Mouse (Mus musculus) CD4-positive, CD25-positive, alpha-beta regulatory T cell, adult 4 months (primary cell): ENCODE results near the gene Aebp2. TPM values are rescaled to one million over a fixed set of nuclear protein-coding genes. Genes with fewer than 3 reads are reported as not detected.
"Not testable (repeated sequence)": the region's sequence is repeated elsewhere in the genome, so short reads cannot be mapped to it uniquely, and the experiment has no call there.

Source experiments
- ATAC-seq: one replicate; pipeline ENCODE4 v1.8.0; 2017
- polyA plus RNA-seq, 2 experiments: library from polyadenylated mRNA; unstranded; fragments of 100-300 nt; shearing (Covaris generic); gene quantifications; one replicate each; pipeline ENCODE4 v1.2.1; 2017

Gene Aebp2
- polyA plus RNA-seq, 2 experiments from 2014 or later: 23.8 to 39.0 TPM

DNA sequence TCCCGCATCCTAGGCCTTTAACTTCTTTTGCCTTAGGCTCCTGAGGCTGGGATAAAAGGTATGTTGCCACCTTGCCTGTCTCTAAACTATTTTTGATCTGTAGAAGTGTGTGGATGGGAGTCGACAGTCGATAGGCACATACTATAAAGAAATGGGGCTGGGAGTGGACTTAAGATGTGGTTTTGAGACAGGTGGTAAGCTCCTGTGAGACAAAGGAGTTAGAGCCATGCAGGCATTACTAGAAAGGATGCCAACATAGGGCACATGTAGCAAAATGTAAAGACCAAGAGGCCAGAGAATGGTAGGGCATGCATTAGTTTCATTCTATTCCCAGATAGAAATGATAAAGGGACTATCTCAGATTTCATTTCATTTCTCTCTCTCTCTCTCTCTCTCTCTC, 34.5 kb downstream of the Aebp2 start:
- ATAC-seq: no peak

DNA sequence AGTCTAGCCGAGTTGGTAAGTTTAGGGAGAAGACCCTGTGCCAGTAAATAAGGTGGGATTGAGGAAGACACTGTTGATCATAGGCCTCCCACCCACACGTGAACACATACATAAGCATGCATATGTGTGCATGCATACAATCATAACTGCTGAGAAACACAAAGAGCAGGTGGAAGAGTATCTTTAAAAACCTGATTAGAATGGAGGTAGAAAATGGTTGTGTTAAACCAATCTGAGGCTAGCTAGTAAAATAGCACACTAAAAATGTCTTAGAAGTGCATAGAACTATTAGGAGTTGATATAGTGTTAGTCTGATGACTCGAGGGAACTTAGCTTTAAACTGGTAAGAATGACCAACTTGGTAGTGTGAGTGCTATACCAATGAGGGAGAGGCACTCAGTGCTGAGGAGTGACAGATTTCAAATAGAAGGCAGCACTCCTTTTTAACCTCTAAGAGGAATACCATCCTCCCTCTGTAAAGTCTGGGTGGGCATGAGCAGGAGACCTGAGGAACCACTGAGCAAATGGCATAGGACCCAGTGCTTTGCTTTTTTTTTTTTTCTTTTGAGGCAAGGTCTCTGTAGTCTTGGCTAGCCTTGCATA, 35.6 kb downstream of the Aebp2 start:
- no peak for ATAC-seq

DNA sequence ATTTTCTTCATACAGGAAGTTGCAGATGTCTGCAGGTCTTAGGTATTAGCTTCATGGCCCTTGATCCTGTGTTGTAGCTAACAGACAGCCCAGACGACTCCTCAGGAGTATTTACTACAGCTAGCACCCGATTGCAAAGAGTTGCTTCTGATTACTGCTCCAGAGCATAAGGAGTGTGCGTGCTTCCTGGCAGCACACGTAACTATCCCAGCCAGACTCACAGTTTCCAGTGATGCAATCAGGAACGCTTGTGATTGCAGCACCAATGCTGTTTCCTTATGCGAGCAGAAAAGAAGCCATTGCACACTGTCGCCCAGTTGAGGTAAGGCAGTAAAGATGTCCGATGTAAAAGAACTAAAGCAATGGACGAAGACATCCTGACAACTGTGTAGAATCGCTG, 38.6 kb downstream of the Aebp2 start:
- ATAC-seq: no peak

DNA sequence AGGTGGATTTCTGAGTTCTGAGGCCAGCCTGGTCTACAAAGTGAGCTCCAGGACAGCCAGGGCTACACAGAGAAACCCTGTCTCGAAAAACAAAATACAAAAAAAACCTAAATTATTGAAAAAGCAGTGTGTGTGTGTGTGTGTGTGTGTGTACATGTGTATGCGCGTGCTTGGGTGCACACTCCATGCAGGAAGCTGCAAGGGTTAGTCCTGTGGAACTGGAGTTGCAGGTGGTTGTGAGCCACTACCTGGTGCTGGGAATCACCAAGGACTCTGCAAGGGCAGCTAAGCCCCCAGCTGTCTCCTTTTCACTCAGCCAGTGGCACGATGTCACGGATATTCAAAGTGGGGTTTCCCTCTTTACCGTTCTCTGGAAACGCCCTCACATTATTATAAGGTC, 39.3 kb downstream of the Aebp2 start:
- peak; percentile 45 for ATAC-seq

DNA sequence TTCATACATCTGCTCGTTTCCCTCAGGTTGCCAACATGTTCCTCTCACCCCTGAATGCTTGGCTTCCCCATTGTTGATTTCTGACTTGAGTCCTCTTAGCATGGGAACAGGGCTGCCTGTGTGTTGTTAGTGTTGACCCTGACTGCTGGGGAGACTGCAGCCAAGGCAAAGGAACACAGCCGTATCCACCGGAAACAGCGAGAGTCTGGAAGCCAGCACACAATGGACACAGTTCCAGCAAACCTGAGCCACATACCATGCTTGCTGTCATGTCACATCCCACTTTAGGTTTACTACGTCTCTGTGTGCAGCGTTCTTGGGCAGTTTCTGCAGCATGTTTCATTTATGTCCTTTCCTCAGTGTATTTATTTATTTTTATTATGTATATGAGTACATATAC, 39.8 kb downstream of the Aebp2 start:
- no peak for ATAC-seq

DNA sequence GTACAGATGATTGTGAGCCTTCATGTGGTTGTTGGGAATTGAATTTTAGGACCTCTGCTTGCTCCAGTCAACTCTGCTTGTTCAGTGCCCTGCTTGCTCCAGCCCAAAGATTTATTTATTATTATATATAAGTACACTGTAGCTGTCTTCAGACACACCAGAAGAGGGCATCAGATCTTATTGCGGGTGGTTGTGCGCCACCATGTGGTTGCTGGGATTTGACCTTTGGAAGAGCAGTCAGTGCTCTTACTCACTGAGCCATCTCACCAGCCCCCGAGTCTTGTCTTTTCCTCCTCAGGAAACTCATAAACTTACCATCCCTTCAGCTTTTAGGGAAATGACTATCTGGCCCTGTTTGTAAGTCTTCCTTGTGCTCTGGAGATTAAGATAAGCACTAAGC, 40.2 kb downstream of the Aebp2 start:
- not testable (repeated sequence) for ATAC-seq

DNA sequence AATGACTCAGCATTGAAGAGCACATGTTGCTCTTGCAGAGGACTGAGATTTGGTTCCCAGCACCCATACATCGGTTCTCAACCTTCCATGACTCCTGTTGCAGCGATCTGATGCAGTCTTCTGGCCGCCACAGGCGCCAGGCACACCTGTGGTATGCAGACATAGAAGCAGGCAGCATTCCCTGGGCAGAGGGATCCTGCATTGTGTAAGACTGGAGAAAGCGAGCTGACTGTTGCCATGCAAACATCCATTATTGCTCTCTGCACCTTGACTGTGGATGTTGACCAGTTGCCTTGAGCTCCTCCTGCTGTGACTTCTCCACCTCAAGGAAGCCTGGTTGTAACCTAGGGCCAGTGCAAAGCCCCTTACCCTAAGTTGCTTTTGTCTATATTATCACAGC, 42.1 kb downstream of the Aebp2 start:
- no peak for ATAC-seq

DNA sequence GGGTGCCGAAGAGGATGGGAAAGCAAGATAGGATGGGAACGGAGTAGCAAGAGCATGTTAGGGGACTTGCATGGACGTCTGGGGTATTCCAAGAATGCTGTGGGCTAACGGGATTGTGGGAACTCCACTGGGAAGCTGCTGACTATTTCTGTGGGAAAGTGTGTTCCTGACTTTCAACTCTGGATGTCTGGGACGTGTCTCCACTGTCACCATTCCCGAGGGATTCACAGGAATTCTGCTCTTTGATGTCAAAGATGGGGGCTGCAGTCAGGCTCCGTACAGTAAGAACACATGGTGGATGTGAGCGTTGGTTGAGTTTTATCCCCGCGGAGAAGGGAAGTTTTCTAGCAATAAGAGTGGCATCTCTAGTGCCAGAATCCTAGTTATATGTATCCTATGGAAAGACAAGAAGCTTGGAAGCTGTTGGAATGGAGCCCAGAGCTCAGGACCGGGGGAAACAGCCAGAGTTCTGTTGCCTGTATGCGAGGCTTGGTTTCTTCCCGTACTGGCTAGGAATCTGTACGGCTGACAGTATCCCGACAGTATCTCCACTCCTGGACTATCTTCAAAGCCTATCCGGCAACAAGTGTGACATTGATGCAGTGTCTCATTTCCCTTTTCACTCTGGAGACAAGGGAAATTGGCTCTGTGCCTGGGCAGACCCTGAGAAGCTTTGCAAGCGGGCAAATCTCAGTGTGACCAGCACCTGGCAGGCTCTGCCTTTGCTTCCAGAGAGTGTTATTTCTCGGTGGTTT, 44.2 kb downstream of the Aebp2 start:
- ATAC-seq: no peak

DNA sequence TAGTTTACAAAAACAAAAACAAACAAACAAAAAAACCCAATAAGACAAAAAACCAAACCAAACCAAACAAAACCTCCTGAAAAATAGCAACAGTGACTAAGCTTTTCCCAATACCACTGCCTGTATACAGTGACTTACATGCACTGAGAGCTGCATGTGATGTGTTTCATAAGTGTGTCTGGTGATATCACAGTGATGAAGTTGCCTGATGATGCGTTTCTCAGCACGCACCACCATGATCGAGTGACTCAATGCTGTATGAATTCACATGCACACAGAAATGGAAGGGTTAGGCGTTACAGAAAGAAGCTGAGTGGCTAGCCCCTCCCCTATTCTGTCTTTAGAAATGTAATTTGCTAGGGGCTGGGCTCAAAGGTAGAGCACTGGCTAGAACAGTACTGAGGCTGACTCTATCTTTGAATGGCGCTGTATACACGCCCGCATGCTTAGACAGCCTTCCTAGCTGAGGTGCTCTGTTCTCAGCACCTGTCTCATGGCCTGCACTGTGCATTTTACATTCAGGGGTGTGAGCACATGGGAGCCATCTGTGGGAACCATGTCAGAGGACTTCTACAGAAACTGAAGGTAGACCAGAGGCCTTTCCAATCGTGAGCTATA, 44.9 kb downstream of the Aebp2 start:
- no peak for ATAC-seq

DNA sequence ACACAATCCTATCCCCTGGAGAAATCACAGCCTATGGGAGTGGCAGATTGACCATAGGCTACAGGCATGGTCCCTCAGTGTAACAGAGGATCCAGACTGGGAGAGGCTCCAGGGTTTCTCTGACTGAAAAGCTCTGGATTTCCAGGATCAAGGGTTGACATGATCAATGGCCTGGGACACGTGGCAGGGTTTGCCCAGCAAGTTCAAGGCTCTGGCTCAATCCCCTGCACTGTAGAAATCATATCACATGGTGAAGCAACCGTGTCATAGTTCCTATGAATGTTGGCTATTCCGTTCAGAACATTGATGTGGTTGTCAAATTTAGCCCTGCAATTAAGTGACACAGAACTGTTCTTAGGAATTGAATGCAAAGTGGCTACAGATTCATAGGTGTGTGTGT, 52.0 kb downstream of the Aebp2 start:
- no peak for ATAC-seq

DNA sequence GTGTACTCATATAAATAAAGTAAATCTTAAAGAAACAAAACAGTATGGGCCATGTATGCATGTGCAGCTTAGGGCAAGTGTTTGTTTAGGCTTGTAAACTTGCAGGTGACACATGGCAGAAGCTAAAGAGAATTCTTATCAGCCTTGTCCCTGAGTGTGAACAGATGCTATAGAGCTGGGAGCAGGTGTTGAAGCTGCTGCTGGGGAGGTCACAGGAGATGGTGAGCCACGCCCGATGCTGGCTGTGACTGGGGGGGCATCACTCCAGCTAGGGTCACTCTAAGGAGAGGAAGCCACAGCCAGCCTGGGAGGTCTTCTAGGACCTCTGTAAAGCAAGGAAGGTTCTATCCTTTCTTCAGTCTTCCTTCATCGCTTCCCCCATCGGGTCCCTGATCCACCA, 53.6 kb downstream of the Aebp2 start:
- no peak for ATAC-seq

DNA sequence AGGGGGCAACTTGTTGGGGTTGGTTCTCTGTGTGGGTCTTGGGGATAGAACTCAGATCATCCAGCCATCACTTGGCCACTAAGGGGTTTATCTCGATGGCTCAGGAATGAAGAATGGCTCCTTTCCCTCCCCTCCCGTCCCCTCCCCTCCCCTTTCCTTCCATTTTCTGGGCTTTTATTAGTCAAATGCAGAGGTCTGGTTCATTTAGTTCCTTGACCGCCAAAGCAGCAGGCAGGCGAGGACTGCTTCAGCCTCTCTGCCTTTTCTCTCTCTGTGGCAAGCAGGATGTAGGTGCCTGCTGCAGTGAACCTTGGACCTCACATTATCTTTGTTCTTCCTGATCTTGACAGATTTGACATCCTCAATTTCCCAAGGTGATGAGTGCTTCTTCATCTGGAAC, 54.6 kb downstream of the Aebp2 start:
- ATAC-seq: no peak

DNA sequence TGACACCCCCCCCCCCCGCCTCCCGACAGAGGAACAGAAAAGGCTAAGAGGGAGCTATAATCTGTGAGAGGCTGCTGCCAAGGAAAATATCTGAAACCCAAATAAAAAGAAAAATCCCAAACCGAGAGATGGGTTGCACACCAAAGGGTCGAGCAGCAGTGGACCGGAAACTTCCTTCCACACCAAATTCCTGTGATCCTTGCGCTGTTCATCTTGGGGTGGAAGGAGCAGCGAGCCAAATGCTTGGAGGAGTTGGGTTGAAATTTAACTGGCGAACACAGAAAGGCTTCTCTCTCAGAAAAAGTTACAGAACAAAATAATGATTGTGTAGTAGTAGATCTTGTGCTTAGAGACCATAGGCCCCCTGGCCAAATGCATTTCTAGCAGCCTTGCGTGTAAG, 55.5 kb downstream of the Aebp2 start:
- ATAC-seq: no peak

DNA sequence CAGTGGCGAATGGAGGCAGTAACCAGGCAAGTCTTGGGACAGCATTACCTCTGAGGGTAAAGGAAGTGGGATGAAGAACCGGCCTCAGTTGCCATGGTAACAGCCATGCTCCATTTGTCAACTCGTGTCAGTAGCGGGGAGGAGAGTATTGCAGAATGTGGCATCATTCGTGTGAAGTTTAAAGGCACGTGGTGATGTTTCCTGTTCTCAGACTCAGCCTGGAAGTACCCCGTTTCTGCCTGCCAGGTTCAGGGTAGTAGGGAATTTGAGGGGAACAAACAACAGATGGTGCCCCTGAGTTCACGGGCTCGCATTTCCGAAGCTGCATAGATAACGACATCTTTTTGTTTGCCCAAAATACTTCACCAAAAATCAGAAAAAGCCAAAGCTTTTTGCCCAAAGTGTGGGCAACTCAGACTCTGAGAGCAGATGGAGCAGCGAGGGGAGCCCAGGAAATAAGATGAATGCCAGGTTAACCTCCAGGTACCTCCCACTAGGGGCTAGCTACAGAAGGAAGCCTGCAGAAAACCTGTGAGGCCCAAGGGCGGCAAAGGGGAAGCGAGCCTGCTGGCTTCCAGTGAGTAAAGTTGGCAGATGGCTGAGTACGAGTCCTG, 56.3 kb downstream of the Aebp2 start:
- peak; percentile 91 for ATAC-seq

DNA sequence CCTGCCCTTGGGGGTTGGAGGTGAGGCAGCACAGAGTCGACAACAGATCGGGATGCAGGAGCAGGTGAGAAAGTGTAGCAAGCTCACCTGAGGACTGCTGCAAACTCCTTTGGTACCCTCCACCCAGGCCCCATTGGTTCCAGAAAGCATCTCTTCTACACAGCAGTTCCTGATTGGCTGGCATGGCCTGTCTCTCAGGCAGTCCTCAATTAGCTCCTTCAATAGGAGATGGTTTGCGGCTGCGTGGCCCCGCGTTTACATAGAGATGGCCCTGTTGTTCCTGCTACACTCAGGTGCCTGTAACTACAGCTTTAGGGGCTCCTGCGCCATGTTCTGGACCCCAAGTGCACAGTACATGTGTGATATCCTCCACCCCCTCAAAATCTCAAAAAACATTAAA, 58.2 kb downstream of the Aebp2 start:
- ATAC-seq: no peak

DNA sequence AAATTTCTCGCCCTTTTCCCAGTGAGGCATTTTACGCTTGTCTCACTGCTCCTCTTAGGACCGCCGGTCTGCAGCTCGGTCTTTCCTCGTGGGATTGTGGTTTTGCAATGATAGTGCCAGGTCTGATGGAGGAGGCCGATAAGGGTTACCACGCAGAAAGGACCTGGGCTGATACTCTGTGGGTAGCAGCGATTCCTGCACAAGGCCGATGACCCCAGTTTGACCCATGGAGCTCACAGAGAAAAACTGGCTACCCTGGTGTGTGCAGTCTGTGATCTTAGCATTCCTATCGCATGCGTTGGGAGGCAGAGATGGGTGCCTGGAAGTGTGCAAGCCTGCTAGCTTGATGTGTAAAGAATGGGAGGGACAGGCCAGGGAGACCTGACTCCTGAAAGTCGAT, 60.4 kb downstream of the Aebp2 start:
- ATAC-seq: no peak

DNA sequence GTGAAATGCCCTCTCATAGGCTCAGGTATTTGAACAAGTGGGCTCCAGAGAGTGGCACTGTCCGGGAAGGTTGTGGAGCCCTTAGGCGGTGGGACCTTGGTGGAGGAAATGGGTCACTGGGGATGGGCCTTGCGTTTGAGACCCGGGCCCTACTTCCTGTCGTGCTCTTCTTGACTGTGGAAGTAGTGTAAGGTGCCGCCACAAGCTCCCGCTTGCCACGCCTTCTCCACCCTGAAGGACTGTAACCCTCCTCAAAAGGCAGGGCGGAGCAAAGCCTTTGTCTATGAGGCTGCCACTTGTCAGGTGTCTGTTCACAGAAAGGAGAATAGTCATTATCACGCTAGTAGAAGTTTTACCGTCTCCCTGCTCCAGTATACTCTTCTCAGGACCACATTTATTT, 61.9 kb downstream of the Aebp2 start:
- ATAC-seq: peak; percentile 49

DNA sequence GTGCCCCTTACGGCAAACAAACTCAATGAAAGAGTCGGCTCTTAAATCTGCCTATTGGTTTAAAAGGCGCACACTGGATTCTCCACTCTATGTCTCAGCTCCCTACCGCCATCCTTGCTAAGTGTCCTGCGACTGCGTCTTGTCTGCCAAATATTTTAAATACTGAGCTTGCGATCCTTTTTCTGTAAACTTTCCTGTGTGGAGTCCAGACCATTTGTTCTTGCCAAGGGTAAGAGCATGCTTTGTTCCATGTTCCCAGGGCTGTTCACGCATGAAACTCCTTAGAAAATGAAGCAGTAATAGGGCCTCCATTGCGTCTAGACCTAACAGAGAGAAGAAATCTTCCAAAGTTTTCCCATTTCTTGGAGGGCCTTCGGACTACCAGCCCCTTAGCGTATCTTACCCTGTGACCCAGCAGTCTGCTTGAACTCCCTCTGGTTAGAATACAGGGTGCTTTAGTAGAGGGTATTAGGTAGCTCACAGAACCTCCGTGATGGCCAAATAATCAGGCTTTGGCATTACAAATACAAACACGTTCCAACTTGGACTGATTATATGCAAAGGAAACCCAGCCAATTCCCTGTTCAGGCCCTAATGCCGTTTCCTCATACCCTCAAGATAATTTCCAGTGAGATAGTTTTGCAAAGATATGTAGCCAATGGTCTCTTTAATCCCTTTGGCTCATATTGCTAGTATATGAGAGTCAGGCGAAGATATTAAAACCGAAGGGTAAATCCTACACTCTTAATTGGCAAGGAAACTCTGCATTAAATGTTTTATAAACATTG, 67.3 kb downstream of the Aebp2 start:
- no peak for ATAC-seq

DNA sequence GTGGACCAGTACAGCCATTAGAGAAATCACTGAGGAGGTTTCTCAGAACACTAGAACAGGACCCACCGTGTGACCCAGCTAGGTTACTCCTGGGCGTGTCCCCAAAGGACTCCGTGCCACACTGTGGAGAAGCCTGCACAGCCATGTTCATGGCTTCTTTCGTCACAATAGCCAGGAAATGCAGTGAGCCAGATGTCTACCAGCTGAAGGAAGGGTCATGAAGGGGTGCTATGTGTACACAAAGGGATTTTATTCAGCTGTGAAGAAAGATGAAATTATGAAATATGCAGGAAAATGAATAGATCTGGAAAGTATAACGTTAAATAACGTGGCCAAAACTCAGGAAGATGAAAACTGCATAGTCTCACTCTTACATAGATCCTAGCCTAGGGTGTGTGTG, 69.7 kb downstream of the Aebp2 start:
- no peak for ATAC-seq

DNA sequence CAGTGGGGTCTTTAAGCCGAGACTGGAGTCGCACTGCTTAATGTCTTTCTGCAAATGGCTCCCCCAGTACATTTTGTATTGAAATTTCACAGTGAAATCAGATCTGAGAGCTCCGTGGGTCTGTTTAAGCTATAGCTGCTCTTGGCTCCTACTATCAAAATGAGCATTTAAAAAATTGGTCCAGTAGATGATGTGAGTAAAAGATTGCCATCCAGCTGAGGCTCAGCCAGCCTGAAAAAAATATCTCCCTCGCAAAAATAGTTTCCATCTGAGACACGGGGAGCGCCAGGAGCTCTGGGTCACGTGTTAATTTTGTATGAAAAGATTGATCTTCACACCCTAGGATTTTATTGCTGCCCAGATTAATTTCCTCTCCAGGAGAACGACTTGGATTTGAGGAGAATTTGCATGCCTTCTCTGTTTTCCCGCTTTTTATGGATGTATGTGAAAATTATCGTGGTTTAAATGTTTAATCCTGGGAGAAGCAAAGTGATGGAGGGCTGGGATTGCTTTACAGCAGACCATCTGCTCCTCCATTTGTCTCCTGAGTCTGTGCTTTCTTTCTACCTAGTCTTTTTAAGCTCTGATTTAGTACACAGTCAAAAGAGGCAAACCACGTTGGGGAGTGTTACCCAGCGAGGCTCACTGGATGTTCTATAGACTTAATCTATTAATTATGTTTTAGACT, 73.9 kb downstream of the Aebp2 start:
- no peak for ATAC-seq

DNA sequence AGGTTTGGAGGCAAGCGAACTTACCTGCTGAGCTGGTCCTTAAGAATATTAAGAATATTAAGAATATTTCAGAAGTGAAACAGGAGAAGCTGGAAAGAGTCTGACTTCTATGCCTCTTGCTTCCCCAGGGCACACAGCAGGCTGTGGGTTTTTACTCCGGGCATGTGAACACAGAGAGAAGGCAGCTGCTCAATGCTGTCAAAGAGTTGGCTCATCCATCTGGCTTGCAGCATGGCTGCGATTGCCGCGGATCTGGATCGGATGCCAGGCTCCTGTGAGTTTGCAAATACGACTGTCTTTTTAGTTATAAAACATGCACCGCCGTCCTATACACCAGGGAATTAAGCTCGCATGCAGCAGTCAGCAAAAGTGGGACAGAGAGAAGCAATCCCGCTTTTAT, 75.5 kb downstream of the Aebp2 start:
- ATAC-seq: no peak

DNA sequence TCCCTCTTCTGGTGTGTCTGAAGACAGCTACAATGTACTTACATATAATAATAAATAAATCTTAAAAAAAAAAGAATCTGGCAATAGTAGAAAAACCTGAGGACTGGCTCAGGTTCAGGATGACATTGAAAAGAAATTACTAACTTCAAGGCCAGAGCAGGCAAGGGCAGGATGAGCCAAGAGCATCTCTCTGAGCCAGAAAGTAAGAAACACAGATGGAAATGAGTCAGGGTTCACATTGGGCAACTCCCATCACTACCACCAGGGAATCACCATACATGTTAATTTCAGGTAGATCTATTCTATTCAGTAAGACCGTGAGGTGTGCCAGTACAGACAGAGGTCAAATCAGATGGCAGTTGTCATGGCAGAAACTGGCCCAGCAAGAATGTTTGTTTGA, 76.1 kb downstream of the Aebp2 start:
- no peak for ATAC-seq
